Mouse (Mus musculus): ENCODE measurements around the gene Smg6. TPM values are rescaled to one million over a fixed set of nuclear protein-coding genes. Genes with fewer than 3 reads are reported as not detected.

Smg6 gene
- polyA plus RNA-seq, 1 experiment from 2014 or later: 24.1 TPM

GRCm38 (mm10) chr11:75078616-75079015 lies 153.0 kb downstream of the Smg6 start:
- Histone ChIP-seq H3K4me1 (peaks cover 8% of the 10 kb centered on the region), H3K9me3 (no peaks in the 10 kb centered on the region), H3K27ac (no peak overlapping the region), H3K36me3 (peaks cover 8% of the 10 kb centered on the region; the same call in 1 of the 2 replicates), H3K27me3 (no peaks in the 10 kb centered on the region), H3K4me3 (no peak overlapping the region), H3K9ac (no peak overlapping the region), H3K4me2 (replicated peaks) (no peak overlapping the region)
- ATAC-seq (ENCODE audit: insufficient number of reproducible peaks, insufficient read depth, low FRiP score, low TSS enrichment): no peak
- WGBS: 81% methylated on average over 2 of the region's 2 CpGs

- Histone ChIP-seq H3K27me3 (no peaks in the 10 kb centered on the region), H3K27ac (no peak overlapping the region), H3K9me3 (0 out of 2 replicates have a peak, but pooled peaks cover 3% of the 10 kb centered on the region), H3K4me2 (replicated peaks) (no peak overlapping the region), H3K4me1 (no peaks in the 10 kb centered on the region), H3K4me3 (no peak overlapping the region), H3K9ac (no peak overlapping the region), H3K36me3 (peaks cover 13% of the 10 kb centered on the region)
- no peak for ATAC-seq (ENCODE audit: insufficient number of reproducible peaks, insufficient read depth, low FRiP score, low TSS enrichment)
- 89% methylated on average over 1 of the region's 1 CpGs for WGBS
These were observed 157.4 kb downstream of the Smg6 start for GRCm38 (mm10) chr11:75083031-75083430.

GRCm38 (mm10) chr11:75092159-75092558 lies 166.5 kb downstream of the Smg6 start:
- no peaks in the 10 kb centered on the region for H3K27me3 ChIP-seq
- 63% methylated on average over 3 of the region's 3 CpGs for WGBS
- no peak overlapping the region for H3K9ac ChIP-seq
- no peak overlapping the region for H3K4me2 ChIP-seq (replicated peaks)
- H3K36me3 ChIP-seq: no peaks in the 10 kb centered on the region
- H3K4me3 ChIP-seq: no peak overlapping the region
- H3K9me3 ChIP-seq: no peaks in the 10 kb centered on the region
- no peak overlapping the region for H3K27ac ChIP-seq
- no peak for ATAC-seq (ENCODE audit: insufficient number of reproducible peaks, insufficient read depth, low FRiP score, low TSS enrichment)
- peaks cover 9% of the 10 kb centered on the region; the same call in 1 of the 2 replicates for H3K4me1 ChIP-seq

- H3K27me3 ChIP-seq: no peaks in the 10 kb centered on the region
- no peak overlapping the region for H3K4me2 ChIP-seq (replicated peaks)
- H3K4me1 ChIP-seq: peaks cover 9% of the 10 kb centered on the region; the same call in 1 of the 2 replicates
- H3K9me3 ChIP-seq: no peaks in the 10 kb centered on the region
- no peak overlapping the region for H3K4me3 ChIP-seq
- ATAC-seq (ENCODE audit: insufficient number of reproducible peaks, insufficient read depth, low FRiP score, low TSS enrichment): no peak
- no peak overlapping the region for H3K9ac ChIP-seq
- no peaks in the 10 kb centered on the region for H3K36me3 ChIP-seq
- WGBS: 52% methylated on average over 5 of the region's 5 CpGs
- H3K27ac ChIP-seq: 0 out of 2 replicates have a peak overlapping the region, but pooled peaks have one; percentile 26
These were observed 167.0 kb downstream of the Smg6 start for GRCm38 (mm10) chr11:75092656-75093055.

- H3K27ac ChIP-seq: no peak overlapping the region
- no peaks in the 10 kb centered on the region for H3K27me3 ChIP-seq
- no peak overlapping the region for H3K4me3 ChIP-seq
- no peaks in the 10 kb centered on the region for H3K9me3 ChIP-seq
- peaks cover 9% of the 10 kb centered on the region; the same call in 1 of the 2 replicates for H3K4me1 ChIP-seq
- 97% methylated on average over 1 of the region's 1 CpGs for WGBS
- no peak overlapping the region for H3K4me2 ChIP-seq (replicated peaks)
- H3K9ac ChIP-seq: no peak overlapping the region
- ATAC-seq (ENCODE audit: insufficient number of reproducible peaks, insufficient read depth, low FRiP score, low TSS enrichment): no peak
- H3K36me3 ChIP-seq: no peaks in the 10 kb centered on the region
These were observed 169.1 kb downstream of the Smg6 start for GRCm38 (mm10) chr11:75094759-75095158.

GRCm38 (mm10) chr11:75102763-75103339 lies 177.2 kb downstream of the Smg6 start:
- H3K4me1 ChIP-seq: 0 out of 2 replicates have a peak, but pooled peaks cover 3% of the 10 kb centered on the region
- H3K27me3 ChIP-seq: no peaks in the 10 kb centered on the region
- no peak for ATAC-seq (ENCODE audit: insufficient number of reproducible peaks, insufficient read depth, low FRiP score, low TSS enrichment)
- H3K27ac ChIP-seq: no peak overlapping the region
- no peak overlapping the region for H3K4me2 ChIP-seq (replicated peaks)
- H3K9ac ChIP-seq: no peak overlapping the region
- H3K9me3 ChIP-seq: no peaks in the 10 kb centered on the region
- no peaks in the 10 kb centered on the region for H3K36me3 ChIP-seq
- no peak overlapping the region for H3K4me3 ChIP-seq
- WGBS: 71% methylated on average over 5 of the region's 5 CpGs

GRCm38 (mm10) chr11:75106614-75107013 lies 181.0 kb downstream of the Smg6 start:
- Histone ChIP-seq H3K9me3 (no peaks in the 10 kb centered on the region), H3K36me3 (no peaks in the 10 kb centered on the region), H3K4me3 (no peak overlapping the region), H3K9ac (no peak overlapping the region), H3K27me3 (no peaks in the 10 kb centered on the region), H3K27ac (no peak overlapping the region), H3K4me1 (0 out of 2 replicates have a peak, but pooled peaks cover 3% of the 10 kb centered on the region), H3K4me2 (replicated peaks) (no peak overlapping the region)
- no peak for ATAC-seq (ENCODE audit: insufficient number of reproducible peaks, insufficient read depth, low FRiP score, low TSS enrichment)
- 85% methylated on average over 5 of the region's 5 CpGs for WGBS

- Histone ChIP-seq H3K27me3 (no peaks in the 10 kb centered on the region), H3K4me3 (no peak overlapping the region), H3K4me2 (replicated peaks) (no peak overlapping the region), H3K36me3 (no peaks in the 10 kb centered on the region), H3K9ac (no peak overlapping the region), H3K27ac (no peak overlapping the region), H3K4me1 (no peaks in the 10 kb centered on the region), H3K9me3 (no peaks in the 10 kb centered on the region)
- no peak for ATAC-seq (ENCODE audit: insufficient number of reproducible peaks, insufficient read depth, low FRiP score, low TSS enrichment)
These were observed 183.3 kb downstream of the Smg6 start for GRCm38 (mm10) chr11:75108909-75109308.

- Histone ChIP-seq H3K9ac (no peak overlapping the region), H3K27ac (no peak overlapping the region), H3K4me2 (replicated peaks) (no peak overlapping the region), H3K4me1 (no peaks in the 10 kb centered on the region), H3K9me3 (no peaks in the 10 kb centered on the region), H3K27me3 (no peaks in the 10 kb centered on the region), H3K4me3 (no peak overlapping the region), H3K36me3 (no peaks in the 10 kb centered on the region)
- WGBS: 74% methylated on average over 6 of the region's 6 CpGs
- ATAC-seq (ENCODE audit: insufficient number of reproducible peaks, insufficient read depth, low FRiP score, low TSS enrichment): no peak
These were observed 190.8 kb downstream of the Smg6 start for GRCm38 (mm10) chr11:75116379-75116778.

- 94% methylated on average over 2 of the region's 2 CpGs for WGBS
- Histone ChIP-seq H3K4me3 (no peak overlapping the region), H3K36me3 (no peaks in the 10 kb centered on the region), H3K4me2 (replicated peaks) (no peak overlapping the region), H3K9ac (no peak overlapping the region), H3K4me1 (no peaks in the 10 kb centered on the region), H3K9me3 (no peaks in the 10 kb centered on the region), H3K27me3 (no peaks in the 10 kb centered on the region), H3K27ac (no peak overlapping the region)
- no peak for ATAC-seq (ENCODE audit: insufficient number of reproducible peaks, insufficient read depth, low FRiP score, low TSS enrichment)
These were observed 192.5 kb downstream of the Smg6 start for GRCm38 (mm10) chr11:75118141-75118540.

- no peaks in the 10 kb centered on the region for H3K9me3 ChIP-seq
- H3K4me2 ChIP-seq (replicated peaks): no peak overlapping the region
- no peak overlapping the region for H3K27ac ChIP-seq
- H3K27me3 ChIP-seq: no peaks in the 10 kb centered on the region
- ATAC-seq (ENCODE audit: insufficient number of reproducible peaks, insufficient read depth, low FRiP score, low TSS enrichment): no peak
- no peak overlapping the region for H3K9ac ChIP-seq
- no peaks in the 10 kb centered on the region for H3K36me3 ChIP-seq
- no peaks in the 10 kb centered on the region for H3K4me1 ChIP-seq
- WGBS: 92% methylated on average over 2 of the region's 2 CpGs
- H3K4me3 ChIP-seq: no peak overlapping the region
These were observed 193.7 kb downstream of the Smg6 start for GRCm38 (mm10) chr11:75119298-75119697.

- H3K4me3 ChIP-seq: no peak overlapping the region
- H3K27me3 ChIP-seq: no peaks in the 10 kb centered on the region
- H3K9me3 ChIP-seq: no peaks in the 10 kb centered on the region
- H3K9ac ChIP-seq: no peak overlapping the region
- no peaks in the 10 kb centered on the region for H3K4me1 ChIP-seq
- 73% methylated on average over 3 of the region's 3 CpGs for WGBS
- no peak overlapping the region for H3K4me2 ChIP-seq (replicated peaks)
- H3K27ac ChIP-seq: no peak overlapping the region
- no peaks in the 10 kb centered on the region for H3K36me3 ChIP-seq
- no peak for ATAC-seq (ENCODE audit: insufficient number of reproducible peaks, insufficient read depth, low FRiP score, low TSS enrichment)
These were observed 194.2 kb downstream of the Smg6 start for GRCm38 (mm10) chr11:75119841-75120240.

Measured in embryonic facial prominence, embryonic 12.5 days (tissue).